29 mouse cellular contexts compared by ENCODE assay signal in genomic region chr6:72303510-72303909, GRCm38 (mm10). TPM values are rescaled to one million over a fixed set of nuclear protein-coding genes. Genes with fewer than 3 reads are reported as not detected.
DNase-seq lines count a peak whose midpoint lies in the region; ATAC-seq lines count a peak whose summit lies in the region.
"Had no signal": no experiment of that assay in that cellular context is flagged by ENCODE, and none has a peak within 500 bp of the region (broad histone marks: within the 10 kb centered on the region; RNA-seq: fewer than 3 reads in every experiment).

No protein-coding gene starts in this region.

- H3K9me3 ChIP-seq in intestine, embryonic 16.5 days (ENCODE audit: control insufficient read depth, low read length): no peaks in the 10 kb centered on the region
- H3K9me3 ChIP-seq in intestine, embryonic 15.5 days: no peaks in the 10 kb centered on the region
- H3K9me3 ChIP-seq in embryonic facial prominence, embryonic 13.5 days: no peaks in the 10 kb centered on the region
- H3K9me3 ChIP-seq: forebrain, embryonic 13.5 days; hindbrain, embryonic 13.5 days; neural tube, embryonic 13.5 days had no signal

- peak; percentile 23 for DNase-seq in adrenal gland, postnatal 10 days
- no peak for DNase-seq in adrenal gland, adult 2 months
- DNase-seq in lung, postnatal 10 days: peak; percentile 33
- DNase-seq in thymus, postnatal 25 days: no peak
- no peak for DNase-seq in cerebellum, postnatal 25 days
- DNase-seq: cerebellum, adult 9-10 months; heart, postnatal 10 days; kidney, adult 2 months; kidney, postnatal 10 days; retina, postnatal 1 day; right cerebral cortex, postnatal 25 days; spleen, adult 18-20 months had no signal

- H3K4me3 ChIP-seq in intestine, embryonic 16.5 days (ENCODE audit: low read length): no peak overlapping the region
- no peak overlapping the region for H3K4me3 ChIP-seq in intestine, embryonic 15.5 days (replicated peaks)
- H3K4me3 ChIP-seq in embryonic facial prominence, embryonic 13.5 days: no peak overlapping the region
- H3K4me3 ChIP-seq: forebrain, embryonic 13.5 days; hindbrain, embryonic 13.5 days; myocyte; neural tube, embryonic 13.5 days had no signal

- no peak overlapping the region for H3K9ac ChIP-seq in intestine, embryonic 16.5 days (ENCODE audit: low read depth, low read length)
- no peak overlapping the region for H3K9ac ChIP-seq in intestine, embryonic 15.5 days
- 0 out of 2 replicates have a peak overlapping the region, but pooled peaks have one; percentile 27 for H3K9ac ChIP-seq in embryonic facial prominence, embryonic 13.5 days
- H3K9ac ChIP-seq: forebrain, embryonic 13.5 days; hindbrain, embryonic 13.5 days; neural tube, embryonic 13.5 days had no signal

- 47% methylated on average over 9 of the region's 9 CpGs for WGBS in intestine, embryonic 16.5 days
- 46% methylated on average over 9 of the region's 9 CpGs for WGBS in intestine, embryonic 15.5 days
- WGBS in embryonic facial prominence, embryonic 13.5 days: 40% methylated on average over 9 of the region's 9 CpGs

- ATAC-seq in intestine, embryonic 16.5 days: peak; percentile 42; the same call in 1 of the 2 replicates
- ATAC-seq in intestine, embryonic 15.5 days: no peak
- no peak for ATAC-seq in embryonic facial prominence, embryonic 13.5 days (ENCODE audit: insufficient number of reproducible peaks, insufficient read depth, low FRiP score, low TSS enrichment, low read depth)
- ATAC-seq: forebrain, embryonic 13.5 days; midbrain, embryonic 16.5 days had no signal

- H3K27ac ChIP-seq in intestine, embryonic 16.5 days (ENCODE audit: low read length): no peak overlapping the region
- H3K27ac ChIP-seq in intestine, embryonic 15.5 days: no peak overlapping the region
- H3K27ac ChIP-seq in embryonic facial prominence, embryonic 13.5 days: no peak overlapping the region
- H3K27ac ChIP-seq: forebrain, embryonic 13.5 days; hindbrain, embryonic 13.5 days; neural tube, embryonic 13.5 days had no signal

- no peaks in the 10 kb centered on the region for H3K27me3 ChIP-seq in intestine, embryonic 16.5 days (replicated peaks; ENCODE audit: control insufficient read depth, insufficient read depth, low read length)
- H3K27me3 ChIP-seq in intestine, embryonic 15.5 days (replicated peaks): no peaks in the 10 kb centered on the region
- no peaks in the 10 kb centered on the region for H3K27me3 ChIP-seq in embryonic facial prominence, embryonic 13.5 days
- H3K27me3 ChIP-seq: forebrain, embryonic 13.5 days; hindbrain, embryonic 13.5 days; neural tube, embryonic 13.5 days had no signal

- no peak overlapping the region for H3K4me2 ChIP-seq in intestine, embryonic 16.5 days (ENCODE audit: low read depth, low read length)
- H3K4me2 ChIP-seq in intestine, embryonic 15.5 days (replicated peaks): no peak overlapping the region
- no peak overlapping the region for H3K4me2 ChIP-seq in embryonic facial prominence, embryonic 13.5 days
- H3K4me2 ChIP-seq: forebrain, embryonic 13.5 days; heart, embryonic 11.5 days; hindbrain, embryonic 13.5 days; neural tube, embryonic 13.5 days had no signal

- peaks cover 6% of the 10 kb centered on the region for H3K4me1 ChIP-seq in intestine, embryonic 16.5 days (ENCODE audit: control insufficient read depth, insufficient read depth, low read length)
- H3K4me1 ChIP-seq in intestine, embryonic 15.5 days (replicated peaks): no peaks in the 10 kb centered on the region
- H3K4me1 ChIP-seq in embryonic facial prominence, embryonic 13.5 days: peaks cover 4% of the 10 kb centered on the region; the same call in 1 of the 2 replicates
- H3K4me1 ChIP-seq: forebrain, embryonic 13.5 days; hindbrain, embryonic 13.5 days; neural tube, embryonic 13.5 days had no signal

- H3K36me3 ChIP-seq in intestine, embryonic 16.5 days (ENCODE audit: control insufficient read depth, insufficient read depth, low read length): no peaks in the 10 kb centered on the region
- H3K36me3 ChIP-seq in intestine, embryonic 15.5 days: no peaks in the 10 kb centered on the region
- H3K36me3 ChIP-seq in embryonic facial prominence, embryonic 13.5 days: no peaks in the 10 kb centered on the region
- H3K36me3 ChIP-seq: hindbrain, embryonic 13.5 days; neural tube, embryonic 13.5 days had no signal

RNA-seq across cellular contexts. Expression of gene Sftpb, which starts 0.9 kb away (rescaled TPM):
- under 1 TPM in 1 of 2 experiments, not detected in 1; 0.24 TPM for total RNA-seq in adrenal gland, postnatal 10 days (2021)
- total RNA-seq in adrenal gland, adult 2 months (2021): not detected
- 0.09 and 0.62 TPM in 2 replicates for polyA plus RNA-seq in adrenal gland, adult 2 months (2012; rRNA removed)
- 0.11 and 0.18 TPM in 2 replicates for polyA plus RNA-seq in intestine, embryonic 16.5 days (2015; fragmentation: Nextera tagmentation; extraction: Ambion mirVana)
- polyA plus RNA-seq in intestine, embryonic 15.5 days (2015; fragmentation: Nextera tagmentation; extraction: Ambion mirVana): not detected in 2 replicates
- polyA plus RNA-seq in embryonic facial prominence, embryonic 13.5 days (2015; fragmentation: Nextera tagmentation; extraction: Ambion mirVana): 0.18 TPM in 1 of 2 replicates, not detected in the other
- total RNA-seq: adrenal gland, adult 18-20 months; common myeloid progenitor, adult 5-6 weeks; gastrocnemius, adult 8-10 months; heart, postnatal 10 days; layer of hippocampus, postnatal 10 days; liver, adult 2 months; megakaryocyte-erythroid progenitor cell, adult 5-6 weeks had no signal
- polyA plus RNA-seq: forebrain, embryonic 13.5 days; frontal cortex, adult 2 months; kidney, adult 2 months; limb, embryonic 11.5 days; liver, adult 2 months; myocyte had no signal

RNA-seq across cellular contexts. Expression of gene Usp39, which starts 41.5 kb away (rescaled TPM):
- total RNA-seq in adrenal gland, postnatal 10 days (2021): 10 to 100 TPM; 28.4 to 29.3 TPM
- total RNA-seq in adrenal gland, adult 2 months (2021): 10 to 100 TPM; 31.2 to 32.4 TPM
- 8.5 and 10.9 TPM in 2 replicates for polyA plus RNA-seq in adrenal gland, adult 2 months (2012; rRNA removed)
- 30.0 and 33.0 TPM in 2 replicates for polyA plus RNA-seq in intestine, embryonic 16.5 days (2015; fragmentation: Nextera tagmentation; extraction: Ambion mirVana)
- 38.2 and 42.6 TPM in 2 replicates for polyA plus RNA-seq in intestine, embryonic 15.5 days (2015; fragmentation: Nextera tagmentation; extraction: Ambion mirVana)
- polyA plus RNA-seq in embryonic facial prominence, embryonic 13.5 days (2015; fragmentation: Nextera tagmentation; extraction: Ambion mirVana): 52.6 and 54.1 TPM in 2 replicates

RNA-seq across cellular contexts. Expression of gene 0610030E20Rik, which starts 43.6 kb away (rescaled TPM):
- 10 to 100 TPM; 26.6 to 29.5 TPM for total RNA-seq in adrenal gland, postnatal 10 days (2021)
- 10 to 100 TPM; 21.0 to 28.4 TPM for total RNA-seq in adrenal gland, adult 2 months (2021)
- 20.3 and 21.9 TPM in 2 replicates for polyA plus RNA-seq in adrenal gland, adult 2 months (2012; rRNA removed)
- 27.6 and 27.7 TPM in 2 replicates for polyA plus RNA-seq in intestine, embryonic 16.5 days (2015; fragmentation: Nextera tagmentation; extraction: Ambion mirVana)
- polyA plus RNA-seq in intestine, embryonic 15.5 days (2015; fragmentation: Nextera tagmentation; extraction: Ambion mirVana): 25.9 and 26.1 TPM in 2 replicates
- 36.6 and 36.7 TPM in 2 replicates for polyA plus RNA-seq in embryonic facial prominence, embryonic 13.5 days (2015; fragmentation: Nextera tagmentation; extraction: Ambion mirVana)

RNA-seq across cellular contexts. Expression of gene Tmem150a, which starts 51.7 kb away (rescaled TPM):
- 10 to 100 TPM; 27.8 to 27.9 TPM for total RNA-seq in adrenal gland, postnatal 10 days (2021)
- 10 to 100 TPM; 22.6 to 25.1 TPM for total RNA-seq in adrenal gland, adult 2 months (2021)
- 48.8 and 55.2 TPM in 2 replicates for polyA plus RNA-seq in adrenal gland, adult 2 months (2012; rRNA removed)
- 16.4 and 18.0 TPM in 2 replicates for polyA plus RNA-seq in intestine, embryonic 16.5 days (2015; fragmentation: Nextera tagmentation; extraction: Ambion mirVana)
- 11.3 and 14.4 TPM in 2 replicates for polyA plus RNA-seq in intestine, embryonic 15.5 days (2015; fragmentation: Nextera tagmentation; extraction: Ambion mirVana)
- polyA plus RNA-seq in embryonic facial prominence, embryonic 13.5 days (2015; fragmentation: Nextera tagmentation; extraction: Ambion mirVana): 10.8 and 11.1 TPM in 2 replicates
- total RNA-seq: common myeloid progenitor, adult 5-6 weeks had no signal

Comparison
In these comparisons a context has a peak if more than half of its experiments do, and no peak if none do; other contexts are left out.
1. DNase-seq: peak in adrenal gland, postnatal 10 days (single experiment) and lung, postnatal 10 days (single experiment); none in adrenal gland, adult 2 months (single experiment), thymus, postnatal 25 days (single experiment) and cerebellum, postnatal 25 days (0 of 2).